Mouse (Mus musculus): Measurements from ENCODE around the gene Krtcap3. TPM values are rescaled to one million over a fixed set of nuclear protein-coding genes. Genes with fewer than 3 reads are reported as not detected.
A peak's percentile ranks its signal among the peaks of the same experiment; 100 is the strongest.

The Krtcap3 gene
- polyA plus RNA-seq, 2 experiments: 3.5 to 5.3 TPM

GRCm38 (mm10) chr5:31252151-31252550 lies 660 bp downstream of the Krtcap3 start:
- ATAC-seq (ENCODE audit: insufficient read depth): no peak
- no peak overlapping the region for H3K9ac ChIP-seq (replicated peaks)

GRCm38 (mm10) chr5:31252795-31253545 lies 1.5 kb downstream of the Krtcap3 start:
- Histone ChIP-seq H3K36me3 (replicated peaks; ENCODE audit: control insufficient read depth, insufficient read depth, low read depth) (peaks cover 19% of the 10 kb centered on the region), H3K4me2 (ENCODE audit: low read depth) (no peak overlapping the region), H3K9ac (replicated peaks) (no peak overlapping the region), H3K4me1 (replicated peaks; ENCODE audit: control insufficient read depth in 2 of 2, insufficient read depth in 2 of 2, low read length in 1 of 2) (no peaks in the 10 kb centered on the region), H3K4me3 (ENCODE audit: insufficient read depth in 1 of 2, low read depth in 2 of 2, low read length in 2 of 2) (no peak overlapping the region), H3K9me3 (ENCODE audit: control insufficient read depth, low read length) (no peaks in the 10 kb centered on the region), H3K27me3 (ENCODE audit: control insufficient read depth, insufficient read depth, low read length) (no peaks in the 10 kb centered on the region), H3K27ac (no peak overlapping the region)
- DNase-seq (ENCODE audit: low read depth in 3 of 3, low spot score in 3 of 3) (no peak), ATAC-seq (ENCODE audit: insufficient read depth) (no peak)
- 82% methylated on average over 16 of the region's 16 CpGs for WGBS (ENCODE audit: insufficient replicate concordance)
- TF ChIP-seq EP300 (IDR thresholded peaks at IDR 0.05; ENCODE audit: low read depth): no peak
- no peak for TF ChIP-seq CTCF (IDR thresholded peaks at IDR 0.05; ENCODE audit: low read depth)

More at GRCm38 (mm10) chr5:31252151-31252550, 660 bp downstream of the Krtcap3 start:
- H3K27me3 ChIP-seq (ENCODE audit: control insufficient read depth, insufficient read depth, low read length): no peaks in the 10 kb centered on the region
- no peaks in the 10 kb centered on the region for H3K4me1 ChIP-seq (replicated peaks; ENCODE audit: control insufficient read depth in 2 of 2, insufficient read depth in 2 of 2, low read length in 1 of 2)
- no peaks in the 10 kb centered on the region for H3K9me3 ChIP-seq (ENCODE audit: control insufficient read depth, low read length)
- H3K27ac ChIP-seq: no peak overlapping the region
- peak overlapping the region; percentile 64 for H3K4me2 ChIP-seq (ENCODE audit: low read depth)
- peak overlapping the region; percentile 45 to 52; a peak in 3 of 4 replicates for H3K4me3 ChIP-seq (ENCODE audit: insufficient read depth in 1 of 2, low read depth in 2 of 2, low read length in 2 of 2)
- DNase-seq (ENCODE audit: low read depth in 3 of 3, low spot score in 3 of 3): no peak
- WGBS (ENCODE audit: insufficient replicate concordance): 74% methylated on average over 10 of the region's 10 CpGs
- peaks cover 19% of the 10 kb centered on the region for H3K36me3 ChIP-seq (replicated peaks; ENCODE audit: control insufficient read depth, insufficient read depth, low read depth)
- TF ChIP-seq CTCF (IDR thresholded peaks at IDR 0.05; ENCODE audit: low read depth) (no peak), EP300 (IDR thresholded peaks at IDR 0.05; ENCODE audit: low read depth) (no peak)

- TF ChIP-seq CTCF (IDR thresholded peaks at IDR 0.05; ENCODE audit: low read depth) (no peak), EP300 (IDR thresholded peaks at IDR 0.05; ENCODE audit: low read depth) (no peak)
- DNase-seq (ENCODE audit: low read depth in 3 of 3, low spot score in 3 of 3) (no peak), ATAC-seq (ENCODE audit: insufficient read depth) (no peak)
- H3K27ac ChIP-seq: no peak overlapping the region
- H3K9me3 ChIP-seq (ENCODE audit: control insufficient read depth, low read length): no peaks in the 10 kb centered on the region
- no peaks in the 10 kb centered on the region for H3K27me3 ChIP-seq (ENCODE audit: control insufficient read depth, insufficient read depth, low read length)
- peaks cover 19% of the 10 kb centered on the region for H3K36me3 ChIP-seq (replicated peaks; ENCODE audit: control insufficient read depth, insufficient read depth, low read depth)
- H3K9ac ChIP-seq (replicated peaks): no peak overlapping the region
- H3K4me3 ChIP-seq (ENCODE audit: insufficient read depth in 1 of 2, low read depth in 2 of 2, low read length in 2 of 2): no peak overlapping the region
- 86% methylated on average over 8 of the region's 8 CpGs for WGBS (ENCODE audit: insufficient replicate concordance)
- H3K4me2 ChIP-seq (ENCODE audit: low read depth): no peak overlapping the region
- H3K4me1 ChIP-seq (replicated peaks; ENCODE audit: control insufficient read depth in 2 of 2, insufficient read depth in 2 of 2, low read length in 1 of 2): no peaks in the 10 kb centered on the region
These were observed 2.3 kb downstream of the Krtcap3 start for GRCm38 (mm10) chr5:31253806-31254205.

- WGBS (ENCODE audit: insufficient replicate concordance): 58% methylated on average over 7 of the region's 7 CpGs
- Histone ChIP-seq H3K27me3 (ENCODE audit: control insufficient read depth, insufficient read depth, low read length) (no peaks in the 10 kb centered on the region), H3K4me3 (ENCODE audit: insufficient read depth in 1 of 2, low read depth in 2 of 2, low read length in 2 of 2) (no peak overlapping the region), H3K36me3 (replicated peaks; ENCODE audit: control insufficient read depth, insufficient read depth, low read depth) (peaks cover 14% of the 10 kb centered on the region), H3K9ac (replicated peaks) (no peak overlapping the region), H3K9me3 (ENCODE audit: control insufficient read depth, low read length) (no peaks in the 10 kb centered on the region), H3K4me2 (ENCODE audit: low read depth) (no peak overlapping the region), H3K27ac (no peak overlapping the region), H3K4me1 (replicated peaks; ENCODE audit: control insufficient read depth in 2 of 2, insufficient read depth in 2 of 2, low read length in 1 of 2) (no peaks in the 10 kb centered on the region)
- ATAC-seq (ENCODE audit: insufficient read depth): no peak
- DNase-seq (ENCODE audit: low read depth in 3 of 3, low spot score in 3 of 3): no peak
- TF ChIP-seq CTCF (IDR thresholded peaks at IDR 0.05; ENCODE audit: low read depth): no peak
- TF ChIP-seq EP300 (IDR thresholded peaks at IDR 0.05; ENCODE audit: low read depth): no peak
These were observed 3.0 kb downstream of the Krtcap3 start for GRCm38 (mm10) chr5:31254452-31254851.

GRCm38 (mm10) chr5:31254901-31255300 lies 3.4 kb downstream of the Krtcap3 start:
- DNase-seq (ENCODE audit: low read depth in 3 of 3, low spot score in 3 of 3) (no peak), ATAC-seq (ENCODE audit: insufficient read depth) (no peak)
- H3K9me3 ChIP-seq (ENCODE audit: control insufficient read depth, low read length): no peaks in the 10 kb centered on the region
- H3K9ac ChIP-seq (replicated peaks): no peak overlapping the region
- H3K36me3 ChIP-seq (replicated peaks; ENCODE audit: control insufficient read depth, insufficient read depth, low read depth): peaks cover 10% of the 10 kb centered on the region
- H3K4me1 ChIP-seq (replicated peaks; ENCODE audit: control insufficient read depth in 2 of 2, insufficient read depth in 2 of 2, low read length in 1 of 2): no peaks in the 10 kb centered on the region
- no peak overlapping the region for H3K4me3 ChIP-seq (ENCODE audit: insufficient read depth in 1 of 2, low read depth in 2 of 2, low read length in 2 of 2)
- no peaks in the 10 kb centered on the region for H3K27me3 ChIP-seq (ENCODE audit: control insufficient read depth, insufficient read depth, low read length)
- no peak overlapping the region for H3K4me2 ChIP-seq (ENCODE audit: low read depth)
- 55% methylated on average over 8 of the region's 8 CpGs for WGBS (ENCODE audit: insufficient replicate concordance)
- H3K27ac ChIP-seq: no peak overlapping the region
- TF ChIP-seq EP300 (IDR thresholded peaks at IDR 0.05; ENCODE audit: low read depth) (no peak), CTCF (IDR thresholded peaks at IDR 0.05; ENCODE audit: low read depth) (no peak)
